Mouse (Mus musculus): ENCODE data around the gene Il24. TPM values are rescaled to one million over a fixed set of nuclear protein-coding genes. Genes with fewer than 3 reads are reported as not detected.

Il24 gene
- not detected for polyA plus RNA-seq (2014; fragmentation: Illumina TruSeq; extraction: RNeasy Lipid Tissue Mini Kit (QIAGEN cat#74804); ENCODE audit: low read depth, low replicate concordance)

DNA sequence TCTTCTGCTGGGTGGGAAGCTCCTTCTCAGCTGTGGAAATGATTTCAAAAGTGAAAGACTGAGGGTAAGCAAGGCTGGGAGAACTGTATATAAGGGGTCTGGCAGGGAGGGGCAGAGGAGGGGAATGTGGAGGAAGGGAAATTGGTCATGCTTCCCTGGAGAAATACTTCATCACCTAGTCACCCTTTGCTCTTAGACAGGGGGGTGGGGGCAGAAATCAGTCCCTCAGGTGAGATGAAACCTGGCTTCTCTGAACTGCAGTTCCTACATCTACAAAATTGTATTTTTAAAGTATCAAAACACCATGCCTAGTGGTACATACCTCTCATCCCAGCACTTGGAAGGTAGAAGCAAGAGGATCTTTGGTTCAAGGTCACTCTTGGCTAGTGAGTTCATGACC, at the start of gene Il24:
TSS of gene Il24 (minus strand) at position 101 of the 400 bp plus-strand sequence.

GRCm38 (mm10) chr1:130911401-130912010, 24.3 kb upstream of the Il24 start, which contains the start of gene Il20:
TSS of gene Il20 (minus strand) at chr1:130911451.

DNA sequence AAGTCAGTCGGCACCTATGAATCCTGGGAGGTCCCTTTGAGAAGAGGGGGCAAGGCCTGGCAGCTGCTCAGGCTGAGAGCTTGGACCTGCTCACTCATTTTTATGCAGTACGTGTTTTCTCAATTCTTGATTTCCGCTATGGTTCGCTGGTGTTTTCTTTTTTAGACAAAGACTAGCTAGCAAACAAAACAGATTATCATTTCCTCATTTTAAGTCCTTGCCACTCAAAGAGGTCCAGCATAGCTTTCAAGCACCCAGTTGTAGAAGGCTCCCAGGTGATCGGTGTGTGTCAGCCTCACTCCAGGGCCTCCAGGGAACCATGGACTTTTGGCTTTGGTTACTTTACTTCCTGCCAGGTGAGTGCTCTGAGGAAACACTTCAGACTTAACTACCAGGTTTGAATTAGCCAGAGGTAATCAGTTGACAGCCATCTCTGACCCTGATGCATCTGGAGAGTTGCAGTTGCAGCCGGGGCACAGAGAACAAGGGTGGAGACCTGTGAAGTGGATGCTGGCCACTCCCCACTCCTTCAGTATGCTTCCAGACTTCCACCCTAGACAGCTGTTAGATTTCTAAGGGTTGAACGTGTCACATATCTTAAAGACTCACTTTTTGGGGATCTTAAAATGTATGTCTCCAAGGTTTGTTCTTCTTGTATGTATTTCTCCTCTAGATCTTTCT, 21.6 kb downstream of the Il24 start, which contains the start of gene Fcmr:
TSS of gene Fcmr (plus strand) at position 129 of the 681 bp plus-strand sequence.

Other genes with a start within 250 kb of the Il24 start
- 17.3 TPM for gene C4bp, start 225.8 kb downstream of the Il24 start, polyA plus RNA-seq (2014; fragmentation: Illumina TruSeq; extraction: RNeasy Lipid Tissue Mini Kit (QIAGEN cat#74804); ENCODE audit: low read depth, low replicate concordance)
- gene Gm29427, start 171.7 kb downstream of the Il24 start, polyA plus RNA-seq (2014; fragmentation: Illumina TruSeq; extraction: RNeasy Lipid Tissue Mini Kit (QIAGEN cat#74804); ENCODE audit: low read depth, low replicate concordance): 1.4 TPM
- 17.3 TPM for gene Yod1, start 170.1 kb downstream of the Il24 start, polyA plus RNA-seq (2014; fragmentation: Illumina TruSeq; extraction: RNeasy Lipid Tissue Mini Kit (QIAGEN cat#74804); ENCODE audit: low read depth, low replicate concordance)
- 46.4 TPM for gene Pfkfb2, start 158.2 kb downstream of the Il24 start, polyA plus RNA-seq (2014; fragmentation: Illumina TruSeq; extraction: RNeasy Lipid Tissue Mini Kit (QIAGEN cat#74804); ENCODE audit: low read depth, low replicate concordance)
- 4.5 TPM for gene AA986860, start 155.5 kb downstream of the Il24 start, polyA plus RNA-seq (2014; fragmentation: Illumina TruSeq; extraction: RNeasy Lipid Tissue Mini Kit (QIAGEN cat#74804); ENCODE audit: low read depth, low replicate concordance)
- 0.73 TPM for gene Fcamr, start 86.6 kb downstream of the Il24 start, polyA plus RNA-seq (2014; fragmentation: Illumina TruSeq; extraction: RNeasy Lipid Tissue Mini Kit (QIAGEN cat#74804); ENCODE audit: low read depth, low replicate concordance)
- gene Pigr, start 60.8 kb downstream of the Il24 start, polyA plus RNA-seq (2014; fragmentation: Illumina TruSeq; extraction: RNeasy Lipid Tissue Mini Kit (QIAGEN cat#74804); ENCODE audit: low read depth, low replicate concordance): 2,676 TPM
- 8.6 TPM for gene Fcmr, start 21.8 kb downstream of the Il24 start, polyA plus RNA-seq (2014; fragmentation: Illumina TruSeq; extraction: RNeasy Lipid Tissue Mini Kit (QIAGEN cat#74804); ENCODE audit: low read depth, low replicate concordance)
- not detected for gene Il20, start 24.0 kb upstream of the Il24 start, polyA plus RNA-seq (2014; fragmentation: Illumina TruSeq; extraction: RNeasy Lipid Tissue Mini Kit (QIAGEN cat#74804); ENCODE audit: low read depth, low replicate concordance)
- gene Il19, start 52.7 kb upstream of the Il24 start, polyA plus RNA-seq (2014; fragmentation: Illumina TruSeq; extraction: RNeasy Lipid Tissue Mini Kit (QIAGEN cat#74804); ENCODE audit: low read depth, low replicate concordance): not detected
- gene Il10, start 132.4 kb upstream of the Il24 start, polyA plus RNA-seq (2014; fragmentation: Illumina TruSeq; extraction: RNeasy Lipid Tissue Mini Kit (QIAGEN cat#74804); ENCODE audit: low read depth, low replicate concordance): 0.69 TPM
- 25.1 TPM for gene Mapkapk2, start 210.4 kb upstream of the Il24 start, polyA plus RNA-seq (2014; fragmentation: Illumina TruSeq; extraction: RNeasy Lipid Tissue Mini Kit (QIAGEN cat#74804); ENCODE audit: low read depth, low replicate concordance)

Data from sigmoid colon, adult 10 weeks (tissue).